Mouse (Mus musculus) thymus, postnatal 0 days (tissue): ENCODE results near the gene Aatf. TPM values are rescaled to one million over a fixed set of nuclear protein-coding genes. Genes with fewer than 3 reads are reported as not detected.
"Not testable (repeated sequence)": the region's sequence is repeated elsewhere in the genome, so short reads cannot be mapped to it uniquely, and the experiment has no call there.

Source experiments
- DNase-seq: peaks from one replicate; pipeline ENCODE4 v3.0.0-alpha.2; 2015; ENCODE audit warnings: low spot score
- polyA plus RNA-seq: library from polyadenylated mRNA; unstranded; fragments of >200 nt; fragmentation: Nextera tagmentation; extraction: Ambion mirVana; gene quantifications from 2 replicates; pipeline ENCODE4 v1.2.1, GENCODE M21; 2015

Aatf gene
- polyA plus RNA-seq, 1 experiment from 2014 or later: 51.8 TPM

GRCm38 (mm10) chr11:84442554-84443331 lies 70.6 kb downstream of the Aatf start:
- no peak for DNase-seq

GRCm38 (mm10) chr11:84440402-84440801 lies 72.9 kb downstream of the Aatf start:
- DNase-seq: no peak

GRCm38 (mm10) chr11:84434879-84435278 lies 78.4 kb downstream of the Aatf start:
- DNase-seq: no peak

GRCm38 (mm10) chr11:84430336-84430735 lies 83.0 kb downstream of the Aatf start:
- DNase-seq: no peak

GRCm38 (mm10) chr11:84429581-84429980 lies 83.7 kb downstream of the Aatf start:
- peak; percentile 58 for DNase-seq

GRCm38 (mm10) chr11:84426633-84426998 lies 86.7 kb downstream of the Aatf start:
- DNase-seq: no peak

- no peak for DNase-seq
Measured at GRCm38 (mm10) chr11:84425736-84426632, 87.3 kb downstream of the Aatf start.

- no peak for DNase-seq
Measured at GRCm38 (mm10) chr11:84420779-84421178, 92.5 kb downstream of the Aatf start.

GRCm38 (mm10) chr11:84413111-84413510 lies 100.2 kb downstream of the Aatf start:
- no peak for DNase-seq

- DNase-seq: no peak
Measured at GRCm38 (mm10) chr11:84412201-84412934, 101.0 kb downstream of the Aatf start.

GRCm38 (mm10) chr11:84411642-84412018 lies 101.7 kb downstream of the Aatf start:
- no peak for DNase-seq

GRCm38 (mm10) chr11:84410879-84411641 lies 102.3 kb downstream of the Aatf start:
- DNase-seq: no peak

GRCm38 (mm10) chr11:84410383-84410782 lies 102.9 kb downstream of the Aatf start:
- DNase-seq: no peak

GRCm38 (mm10) chr11:84406733-84407132 lies 106.6 kb downstream of the Aatf start:
- DNase-seq: no peak

- DNase-seq: no peak
Measured at GRCm38 (mm10) chr11:84395010-84395409, 118.3 kb downstream of the Aatf start.

- no peak for DNase-seq
Measured at GRCm38 (mm10) chr11:84393571-84393970, 119.8 kb downstream of the Aatf start.

GRCm38 (mm10) chr11:84392066-84392465 lies 121.3 kb downstream of the Aatf start:
- DNase-seq: not testable (repeated sequence)

- DNase-seq: no peak
Measured at GRCm38 (mm10) chr11:84391126-84391525, 122.2 kb downstream of the Aatf start.

- no peak for DNase-seq
Measured at GRCm38 (mm10) chr11:84389332-84389731, 124.0 kb downstream of the Aatf start.

GRCm38 (mm10) chr11:84383891-84384290 lies 129.4 kb downstream of the Aatf start:
- no peak for DNase-seq

GRCm38 (mm10) chr11:84382450-84382849 lies 130.9 kb downstream of the Aatf start:
- DNase-seq: no peak
